Mouse (Mus musculus): ENCODE data around the gene Acot2. TPM values are rescaled to one million over a fixed set of nuclear protein-coding genes. Genes with fewer than 3 reads are reported as not detected.
"Not testable (repeated sequence)": the region's sequence is repeated elsewhere in the genome, so short reads cannot be mapped to it uniquely, and the experiment has no call there.

Acot2 gene
- polyA plus RNA-seq, 1 experiment from 2014 or later, result 12.3 TPM

- ATAC-seq (ENCODE audit: low read depth), result no peak
Observed at GRCm38 (mm10) chr12:84008251-84008650, 20.6 kb downstream of the Acot2 start.

GRCm38 (mm10) chr12:84008729-84009128, 21.1 kb downstream of the Acot2 start:
- Histone ChIP-seq H3K9ac (ENCODE audit: low read depth, low read length) (no peak overlapping the region), H3K4me1 (ENCODE audit: control insufficient read depth, low read depth, low read length) (no peaks in the 10 kb centered on the region; the same call in none of the 2 replicates), H3K36me3 (ENCODE audit: control insufficient read depth, insufficient read depth) (no peaks in the 10 kb centered on the region), H3K27me3 (ENCODE audit: control insufficient read depth, insufficient read depth, low read depth, low read length) (peaks cover 19% of the 10 kb centered on the region), H3K4me2 (ENCODE audit: low read depth, low read length) (peak overlapping the region; percentile 49), H3K4me3 (ENCODE audit: low read depth, low read length) (peak overlapping the region; percentile 54), H3K27ac (ENCODE audit: low read length) (peak overlapping the region; percentile 12; the same call in 1 of the 2 replicates), H3K9me3 (replicated peaks; ENCODE audit: control insufficient read depth, low read length) (no peaks in the 10 kb centered on the region)
- ATAC-seq (ENCODE audit: low read depth), result no peak
- 51% methylated on average over 8 of the region's 8 CpGs for whole genome bisulfite sequencing (ENCODE audit: insufficient replicate concordance)

More at GRCm38 (mm10) chr12:84008251-84008650, 20.6 kb downstream of the Acot2 start:
- H3K36me3 ChIP-seq (ENCODE audit: control insufficient read depth, insufficient read depth), result no peaks in the 10 kb centered on the region
- no peak overlapping the region for H3K27ac ChIP-seq (ENCODE audit: low read length)
- no peak overlapping the region for H3K4me2 ChIP-seq (ENCODE audit: low read depth, low read length)
- 68% methylated on average over 12 of the region's 12 CpGs for WGBS (ENCODE audit: insufficient replicate concordance)
- H3K9ac ChIP-seq (ENCODE audit: low read depth, low read length), result no peak overlapping the region
- H3K27me3 ChIP-seq (ENCODE audit: control insufficient read depth, insufficient read depth, low read depth, low read length), result peaks cover 19% of the 10 kb centered on the region
- no peaks in the 10 kb centered on the region for H3K9me3 ChIP-seq (replicated peaks; ENCODE audit: control insufficient read depth, low read length)
- no peak overlapping the region for H3K4me3 ChIP-seq (ENCODE audit: low read depth, low read length)
- H3K4me1 ChIP-seq (ENCODE audit: control insufficient read depth, low read depth, low read length), result no peaks in the 10 kb centered on the region; the same call in none of the 2 replicates

GRCm38 (mm10) chr12:84009171-84009965, 21.7 kb downstream of the Acot2 start, which contains the start of gene Acot1:
Acot1 (plus strand) TSS chr12:84009490.
- Histone ChIP-seq H3K4me3 (ENCODE audit: low read depth, low read length) (peak within 1 kb of the TSS; percentile 54), H3K27ac (ENCODE audit: low read length) (peak within 1 kb of the TSS; percentile 14), H3K4me2 (ENCODE audit: low read depth, low read length) (peak within 1 kb of the TSS; percentile 49), H3K9ac (ENCODE audit: low read depth, low read length) (peak within 1 kb of the TSS; percentile 31; the same call in 1 of the 2 replicates), H3K27me3 (ENCODE audit: control insufficient read depth, insufficient read depth, low read depth, low read length) (peaks cover 19% of the 10 kb centered on the region)
- not testable (repeated sequence) for H3K9me3 ChIP-seq (replicated peaks; ENCODE audit: control insufficient read depth, low read length); H3K4me1 ChIP-seq (ENCODE audit: control insufficient read depth, low read depth, low read length); H3K36me3 ChIP-seq (ENCODE audit: control insufficient read depth, insufficient read depth)
- peak; percentile 83 for ATAC-seq (ENCODE audit: low read depth)
- 2% methylated on average over 52 of the region's 70 CpGs for WGBS (ENCODE audit: insufficient replicate concordance)

GRCm38 (mm10) chr12:84010201-84010600, 22.5 kb downstream of the Acot2 start:
- H3K27me3 ChIP-seq (ENCODE audit: control insufficient read depth, insufficient read depth, low read depth, low read length), result peaks cover 19% of the 10 kb centered on the region
- ATAC-seq (ENCODE audit: low read depth), result no peak
- peak overlapping the region; percentile 54 for H3K4me3 ChIP-seq (ENCODE audit: low read depth, low read length)
- 48% methylated on average over 3 of the region's 3 CpGs for WGBS (ENCODE audit: insufficient replicate concordance)
- H3K4me2 ChIP-seq (ENCODE audit: low read depth, low read length), result peak overlapping the region; percentile 49
- H3K4me1 ChIP-seq (ENCODE audit: control insufficient read depth, low read depth, low read length), result no peaks in the 10 kb centered on the region; the same call in none of the 2 replicates
- H3K9ac ChIP-seq (ENCODE audit: low read depth, low read length), result 0 out of 2 replicates have a peak overlapping the region, but pooled peaks have one; percentile 31
- H3K9me3 ChIP-seq (replicated peaks; ENCODE audit: control insufficient read depth, low read length), result no peaks in the 10 kb centered on the region
- H3K27ac ChIP-seq (ENCODE audit: low read length), result no peak overlapping the region
- H3K36me3 ChIP-seq (ENCODE audit: control insufficient read depth, insufficient read depth), result no peaks in the 10 kb centered on the region

- peak; percentile 28; the same call in 1 of the 2 replicates for ATAC-seq (ENCODE audit: low read depth)
- peaks cover 19% of the 10 kb centered on the region for H3K27me3 ChIP-seq (ENCODE audit: control insufficient read depth, insufficient read depth, low read depth, low read length)
- H3K4me1 ChIP-seq (ENCODE audit: control insufficient read depth, low read depth, low read length), result no peaks in the 10 kb centered on the region; the same call in none of the 2 replicates
- H3K9ac ChIP-seq (ENCODE audit: low read depth, low read length), result no peak overlapping the region
- 58% methylated on average over 12 of the region's 12 CpGs for WGBS (ENCODE audit: insufficient replicate concordance)
- H3K36me3 ChIP-seq (ENCODE audit: control insufficient read depth, insufficient read depth), result no peaks in the 10 kb centered on the region
- H3K9me3 ChIP-seq (replicated peaks; ENCODE audit: control insufficient read depth, low read length), result no peaks in the 10 kb centered on the region
- peak overlapping the region; percentile 37 for H3K4me2 ChIP-seq (ENCODE audit: low read depth, low read length)
- peak overlapping the region; percentile 8; the same call in 1 of the 2 replicates for H3K4me3 ChIP-seq (ENCODE audit: low read depth, low read length)
- H3K27ac ChIP-seq (ENCODE audit: low read length), result no peak overlapping the region
Observed at GRCm38 (mm10) chr12:84011251-84012040, 23.8 kb downstream of the Acot2 start.

GRCm38 (mm10) chr12:84013130-84013529, 25.5 kb downstream of the Acot2 start:
- Histone ChIP-seq H3K4me3 (ENCODE audit: low read depth, low read length) (no peak overlapping the region), H3K27me3 (ENCODE audit: control insufficient read depth, insufficient read depth, low read depth, low read length) (peaks cover 19% of the 10 kb centered on the region), H3K27ac (ENCODE audit: low read length) (no peak overlapping the region), H3K4me2 (ENCODE audit: low read depth, low read length) (no peak overlapping the region), H3K36me3 (ENCODE audit: control insufficient read depth, insufficient read depth) (no peaks in the 10 kb centered on the region), H3K9ac (ENCODE audit: low read depth, low read length) (no peak overlapping the region), H3K9me3 (replicated peaks; ENCODE audit: control insufficient read depth, low read length) (no peaks in the 10 kb centered on the region), H3K4me1 (ENCODE audit: control insufficient read depth, low read depth, low read length) (no peaks in the 10 kb centered on the region; the same call in none of the 2 replicates)
- ATAC-seq (ENCODE audit: low read depth), result no peak
- WGBS (ENCODE audit: insufficient replicate concordance), result 59% methylated on average over 6 of the region's 6 CpGs

GRCm38 (mm10) chr12:84013701-84014100, 26.0 kb downstream of the Acot2 start:
- 75% methylated on average over 7 of the region's 7 CpGs for WGBS (ENCODE audit: insufficient replicate concordance)

GRCm38 (mm10) chr12:84020528-84020927, 32.9 kb downstream of the Acot2 start:
- not testable (repeated sequence) for H3K36me3 ChIP-seq (ENCODE audit: control insufficient read depth, insufficient read depth); H3K27ac ChIP-seq (ENCODE audit: low read length); H3K9me3 ChIP-seq (replicated peaks; ENCODE audit: control insufficient read depth, low read length); H3K4me2 ChIP-seq (ENCODE audit: low read depth, low read length); H3K4me3 ChIP-seq (ENCODE audit: low read depth, low read length); H3K9ac ChIP-seq (ENCODE audit: low read depth, low read length); H3K4me1 ChIP-seq (ENCODE audit: control insufficient read depth, low read depth, low read length); H3K27me3 ChIP-seq (ENCODE audit: control insufficient read depth, insufficient read depth, low read depth, low read length)
- WGBS (ENCODE audit: insufficient replicate concordance), result 32% methylated on average over 7 of the region's 7 CpGs
- peak; percentile 91 for ATAC-seq (ENCODE audit: low read depth)

More at GRCm38 (mm10) chr12:84013701-84014100, 26.0 kb downstream of the Acot2 start:
- ATAC-seq (ENCODE audit: low read depth), result no peak
- H3K4me3 ChIP-seq (ENCODE audit: low read depth, low read length), result no peak overlapping the region
- no peak overlapping the region for H3K9ac ChIP-seq (ENCODE audit: low read depth, low read length)
- H3K4me1 ChIP-seq (ENCODE audit: control insufficient read depth, low read depth, low read length), result no peaks in the 10 kb centered on the region; the same call in none of the 2 replicates
- H3K27me3 ChIP-seq (ENCODE audit: control insufficient read depth, insufficient read depth, low read depth, low read length), result peaks cover 18% of the 10 kb centered on the region
- no peaks in the 10 kb centered on the region for H3K36me3 ChIP-seq (ENCODE audit: control insufficient read depth, insufficient read depth)
- H3K9me3 ChIP-seq (replicated peaks; ENCODE audit: control insufficient read depth, low read length), result no peaks in the 10 kb centered on the region
- no peak overlapping the region for H3K27ac ChIP-seq (ENCODE audit: low read length)
- no peak overlapping the region for H3K4me2 ChIP-seq (ENCODE audit: low read depth, low read length)
